10 mouse cellular contexts compared by ENCODE assay signal in the genomic region with DNA sequence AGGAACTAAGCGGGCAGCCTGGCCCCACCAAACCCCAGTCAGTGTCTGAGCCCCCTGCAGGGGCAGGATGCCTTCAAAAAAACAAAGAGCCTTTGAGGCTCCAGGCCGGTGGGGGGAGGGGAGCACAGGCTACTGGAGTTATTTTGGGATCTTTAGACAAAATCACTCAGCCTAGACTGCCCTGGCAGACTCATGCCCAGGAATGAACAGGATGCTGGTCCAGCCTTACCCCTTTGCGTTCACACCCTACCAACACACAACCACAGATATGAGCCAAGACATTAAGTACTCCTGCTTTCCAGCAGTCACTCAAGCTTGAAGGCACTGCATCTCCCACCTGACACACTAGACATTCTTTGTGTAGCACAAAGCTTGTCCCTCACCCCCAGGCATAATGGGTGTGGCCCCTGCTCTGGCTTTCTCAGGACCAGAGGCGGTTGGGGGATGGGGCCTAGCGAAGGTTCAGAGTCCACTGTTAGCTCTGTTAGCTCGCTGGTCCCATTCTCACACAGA. TPM values are rescaled to one million over a fixed set of nuclear protein-coding genes. Genes with fewer than 3 reads are reported as not detected.
DNase-seq lines count a peak whose midpoint lies in the region; ATAC-seq lines count a peak whose summit lies in the region.
"Had no signal": no experiment of that assay in that cellular context is flagged by ENCODE, and none has a peak within 500 bp of the region (broad histone marks: within the 10 kb centered on the region; RNA-seq: fewer than 3 reads in every experiment).

No protein-coding gene starts in this region.

- H3K4me1 ChIP-seq in hindbrain, embryonic 14.5 days (replicated peaks; ENCODE audit: control insufficient read depth, insufficient read depth, low read length): peaks cover 66% of the 10 kb centered on the region
- H3K4me1 ChIP-seq in limb, embryonic 15.5 days: peaks cover 73% of the 10 kb centered on the region
- peaks cover 100% of the 10 kb centered on the region for H3K4me1 ChIP-seq in neural tube, embryonic 13.5 days (replicated peaks)

- peak overlapping the region; percentile 60 for H3K27ac ChIP-seq in hindbrain, embryonic 14.5 days
- H3K27ac ChIP-seq in limb, embryonic 15.5 days: peak overlapping the region; percentile 33; the same call in 1 of the 2 replicates
- peak overlapping the region; percentile 98 for H3K27ac ChIP-seq in neural tube, embryonic 13.5 days (replicated peaks)

- WGBS in hindbrain, embryonic 14.5 days: 3% methylated on average over 6 of the region's 6 CpGs
- 29% methylated on average over 6 of the region's 6 CpGs for WGBS in limb, embryonic 15.5 days
- WGBS in neural tube, embryonic 13.5 days: 11% methylated on average over 6 of the region's 6 CpGs

- no peaks in the 10 kb centered on the region for H3K27me3 ChIP-seq in hindbrain, embryonic 14.5 days (ENCODE audit: control insufficient read depth, insufficient read depth, low read length)
- H3K27me3 ChIP-seq in limb, embryonic 15.5 days: no peaks in the 10 kb centered on the region
- no peaks in the 10 kb centered on the region for H3K27me3 ChIP-seq in neural tube, embryonic 13.5 days

- no peaks in the 10 kb centered on the region for H3K9me3 ChIP-seq in hindbrain, embryonic 14.5 days (ENCODE audit: control insufficient read depth, low read length)
- H3K9me3 ChIP-seq in limb, embryonic 15.5 days: no peaks in the 10 kb centered on the region
- no peaks in the 10 kb centered on the region for H3K9me3 ChIP-seq in neural tube, embryonic 13.5 days

- peak; percentile 18 for ATAC-seq in hindbrain, embryonic 14.5 days (ENCODE audit: low FRiP score)
- ATAC-seq in limb, embryonic 15.5 days (ENCODE audit: insufficient number of reproducible peaks, low FRiP score, low TSS enrichment, low read depth): no peak
- peak; percentile 36; the same call in 1 of the 2 replicates for ATAC-seq in neural tube, embryonic 13.5 days (ENCODE audit: low read depth)
- no peak for ATAC-seq in megakaryocyte-erythroid progenitor cell, adult 5-6 weeks (replicated peaks; ENCODE audit: low FRiP score, low TSS enrichment, poor library complexity, severe bottlenecking)
- no peak; the same call in 1 of the 2 replicates for ATAC-seq in megakaryocyte, adult 5-6 weeks (ENCODE audit: poor library complexity, severe bottlenecking)

- peak overlapping the region; percentile 23; the same call in 1 of the 2 replicates for H3K4me2 ChIP-seq in hindbrain, embryonic 14.5 days (replicated peaks)
- H3K4me2 ChIP-seq in limb, embryonic 15.5 days: no peak overlapping the region
- H3K4me2 ChIP-seq in neural tube, embryonic 13.5 days: peak overlapping the region; percentile 35

- peak overlapping the region; percentile 12; the same call in 1 of the 2 replicates for H3K9ac ChIP-seq in hindbrain, embryonic 14.5 days
- no peak overlapping the region for H3K9ac ChIP-seq in limb, embryonic 15.5 days
- peak overlapping the region; percentile 51 for H3K9ac ChIP-seq in neural tube, embryonic 13.5 days

- H3K4me3 ChIP-seq in hindbrain, embryonic 14.5 days (replicated peaks; ENCODE audit: low read length): no peak overlapping the region
- no peak overlapping the region for H3K4me3 ChIP-seq in limb, embryonic 15.5 days
- no peak overlapping the region for H3K4me3 ChIP-seq in neural tube, embryonic 13.5 days
- H3K4me3 ChIP-seq: erythroblast, embryonic 14.5 days; myocyte had no signal

- peaks cover 21% of the 10 kb centered on the region for H3K36me3 ChIP-seq in hindbrain, embryonic 14.5 days (replicated peaks; ENCODE audit: control insufficient read depth, insufficient read depth)
- peaks cover 23% of the 10 kb centered on the region for H3K36me3 ChIP-seq in limb, embryonic 15.5 days
- peaks cover 42% of the 10 kb centered on the region for H3K36me3 ChIP-seq in neural tube, embryonic 13.5 days

- DNase-seq in cerebellum, adult 9-11 months: peak; percentile 41
- DNase-seq in cerebellum, adult 9-10 months: no peak
- peak; percentile 77 for DNase-seq in embryo, embryonic 10 days (ENCODE audit: low spot score)
- peak; percentile 65 for DNase-seq in hindbrain, embryonic 14.5 days (ENCODE audit: low spot score)

RNA-seq across cellular contexts. Expression of a gene that starts 8.4 kb away (rescaled TPM):
- 121 and 127 TPM in 2 replicates for polyA plus RNA-seq in hindbrain, embryonic 14.5 days (2014; fragmentation: Nextera tagmentation; extraction: Ambion mirVana)
- polyA plus RNA-seq in limb, embryonic 15.5 days (2015; fragmentation: Nextera tagmentation; extraction: Ambion mirVana): 53.8 and 67.1 TPM in 2 replicates
- 120 and 122 TPM in 2 replicates for polyA plus RNA-seq in neural tube, embryonic 13.5 days (2015; fragmentation: Nextera tagmentation; extraction: Ambion mirVana)
- 7.8 and 8.9 TPM in 2 replicates for total RNA-seq in megakaryocyte-erythroid progenitor cell, adult 5-6 weeks (2014; fragmentation: Nextera tagmentation)
- total RNA-seq in megakaryocyte-erythroid progenitor cell, adult 5-6 weeks (2017): 3.3 TPM in 2 replicates
- total RNA-seq in megakaryocyte, adult 5-6 weeks (2015): 2.9 and 4.2 TPM in 2 replicates
- 1.8 and 2.9 TPM in 2 replicates for total RNA-seq in megakaryocyte, adult 5-6 weeks (2017)

RNA-seq across cellular contexts. Expression of a gene that starts 11.8 kb away (rescaled TPM):
- polyA plus RNA-seq in hindbrain, embryonic 14.5 days (2014; fragmentation: Nextera tagmentation; extraction: Ambion mirVana): 0.87 and 0.90 TPM in 2 replicates
- polyA plus RNA-seq in limb, embryonic 15.5 days (2015; fragmentation: Nextera tagmentation; extraction: Ambion mirVana): 3.4 and 3.6 TPM in 2 replicates
- polyA plus RNA-seq in neural tube, embryonic 13.5 days (2015; fragmentation: Nextera tagmentation; extraction: Ambion mirVana): 0.84 and 2.2 TPM in 2 replicates
- total RNA-seq in megakaryocyte-erythroid progenitor cell, adult 5-6 weeks (2014; fragmentation: Nextera tagmentation): 0.66 and 3.4 TPM in 2 replicates
- 3.2 and 5.6 TPM in 2 replicates for total RNA-seq in megakaryocyte-erythroid progenitor cell, adult 5-6 weeks (2017)
- 6.3 and 6.4 TPM in 2 replicates for total RNA-seq in megakaryocyte, adult 5-6 weeks (2015)
- total RNA-seq in megakaryocyte, adult 5-6 weeks (2017): 5.4 and 7.2 TPM in 2 replicates

RNA-seq across cellular contexts. Expression of a gene that starts 14.2 kb away (rescaled TPM):
- 0.68 and 1.2 TPM in 2 replicates for polyA plus RNA-seq in hindbrain, embryonic 14.5 days (2014; fragmentation: Nextera tagmentation; extraction: Ambion mirVana)
- 3.1 and 4.4 TPM in 2 replicates for polyA plus RNA-seq in limb, embryonic 15.5 days (2015; fragmentation: Nextera tagmentation; extraction: Ambion mirVana)
- 5.1 and 5.6 TPM in 2 replicates for polyA plus RNA-seq in neural tube, embryonic 13.5 days (2015; fragmentation: Nextera tagmentation; extraction: Ambion mirVana)
- 0.55 TPM in 1 of 2 replicates, not detected in the other for total RNA-seq in megakaryocyte-erythroid progenitor cell, adult 5-6 weeks (2014; fragmentation: Nextera tagmentation)
- 0.38 and 1.2 TPM in 2 replicates for total RNA-seq in megakaryocyte-erythroid progenitor cell, adult 5-6 weeks (2017)
- total RNA-seq in megakaryocyte, adult 5-6 weeks (2015): 0.11 and 0.42 TPM in 2 replicates
- 0.49 and 0.66 TPM in 2 replicates for total RNA-seq in megakaryocyte, adult 5-6 weeks (2017)

RNA-seq across cellular contexts. Expression of a gene that starts 26.8 kb away (rescaled TPM):
- polyA plus RNA-seq in hindbrain, embryonic 14.5 days (2014; fragmentation: Nextera tagmentation; extraction: Ambion mirVana): 1.9 and 2.2 TPM in 2 replicates
- 4.7 and 6.7 TPM in 2 replicates for polyA plus RNA-seq in limb, embryonic 15.5 days (2015; fragmentation: Nextera tagmentation; extraction: Ambion mirVana)
- 1.8 TPM in 2 replicates for polyA plus RNA-seq in neural tube, embryonic 13.5 days (2015; fragmentation: Nextera tagmentation; extraction: Ambion mirVana)
- not detected in 2 replicates for total RNA-seq in megakaryocyte-erythroid progenitor cell, adult 5-6 weeks (2014; fragmentation: Nextera tagmentation)
- total RNA-seq in megakaryocyte-erythroid progenitor cell, adult 5-6 weeks (2017): not detected in 2 replicates
- total RNA-seq in megakaryocyte, adult 5-6 weeks (2015): 0.11 TPM in 1 of 2 replicates, not detected in the other
- not detected in 2 replicates for total RNA-seq in megakaryocyte, adult 5-6 weeks (2017)
- polyA plus RNA-seq: erythroblast, embryonic 14.5 days had no signal

RNA-seq across cellular contexts. Expression of a gene that starts 45.8 kb away (rescaled TPM):
- 28.6 and 28.7 TPM in 2 replicates for polyA plus RNA-seq in hindbrain, embryonic 14.5 days (2014; fragmentation: Nextera tagmentation; extraction: Ambion mirVana)
- polyA plus RNA-seq in limb, embryonic 15.5 days (2015; fragmentation: Nextera tagmentation; extraction: Ambion mirVana): 44.6 and 45.5 TPM in 2 replicates
- 26.1 and 27.3 TPM in 2 replicates for polyA plus RNA-seq in neural tube, embryonic 13.5 days (2015; fragmentation: Nextera tagmentation; extraction: Ambion mirVana)
- 16.9 and 31.4 TPM in 2 replicates for total RNA-seq in megakaryocyte-erythroid progenitor cell, adult 5-6 weeks (2014; fragmentation: Nextera tagmentation)
- total RNA-seq in megakaryocyte-erythroid progenitor cell, adult 5-6 weeks (2017): 8.7 and 11.7 TPM in 2 replicates
- total RNA-seq in megakaryocyte, adult 5-6 weeks (2015): 8.5 and 10.5 TPM in 2 replicates
- 11.2 and 14.1 TPM in 2 replicates for total RNA-seq in megakaryocyte, adult 5-6 weeks (2017)

Comparison
In these comparisons a context has a peak if more than half of its experiments do, and no peak if none do; other contexts are left out.
1. ATAC-seq: peak in hindbrain, embryonic 14.5 days (single experiment) and neural tube, embryonic 13.5 days (single experiment); none in limb, embryonic 15.5 days (single experiment), megakaryocyte-erythroid progenitor cell, adult 5-6 weeks (single experiment) and megakaryocyte, adult 5-6 weeks (single experiment).
2. H3K27ac ChIP-seq: peak in every context shown above with its lines; median percentile 98 in neural tube, embryonic 13.5 days; 60 in hindbrain, embryonic 14.5 days; 33 in limb, embryonic 15.5 days.